In the genomic region with DNA sequence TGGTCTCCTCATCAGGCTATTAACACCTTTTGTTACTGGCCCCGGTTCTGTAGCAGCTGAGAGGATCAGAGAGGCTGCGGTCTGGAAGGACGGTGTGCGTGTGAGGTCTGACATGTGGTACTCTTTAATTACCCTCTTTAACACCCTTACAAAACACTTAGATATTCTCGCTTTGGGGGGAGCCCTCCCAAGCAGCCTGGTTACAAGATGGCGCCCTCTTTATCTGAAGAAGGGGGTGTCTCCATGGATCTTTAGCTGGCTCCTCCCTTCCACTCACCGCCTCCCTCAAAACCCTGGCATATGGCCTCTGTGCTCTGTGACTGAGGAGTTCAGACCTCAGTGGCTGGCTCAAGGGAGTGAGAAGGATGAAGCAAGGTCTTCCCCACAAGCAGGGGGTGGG, we compare ENCODE assay signal across 19 mouse cellular contexts.
DNase-seq lines count a peak whose midpoint lies in the region; ATAC-seq and TF ChIP-seq lines count a peak whose summit lies in the region.
"Had no signal": no experiment of that assay in that cellular context is flagged by ENCODE, and none has a peak within 500 bp of the region (broad histone marks: within the 10 kb centered on the region; RNA-seq: fewer than 3 reads in every experiment).

No protein-coding gene starts in this region.

- no peak overlapping the region for H3K4me3 ChIP-seq in hindbrain, embryonic 12.5 days
- no peak overlapping the region for H3K4me3 ChIP-seq in hindbrain, embryonic 14.5 days (replicated peaks; ENCODE audit: low read length)
- no peak overlapping the region for H3K4me3 ChIP-seq in neural tube, embryonic 15.5 days (replicated peaks)
- H3K4me3 ChIP-seq in limb, embryonic 11.5 days (ENCODE audit: low read depth, low read length), result no peak overlapping the region
- H3K4me3 ChIP-seq in lung, postnatal 0 days (ENCODE audit: low read depth, low read length), result no peak overlapping the region
- H3K4me3 ChIP-seq: gastrocnemius, adult 2 months; heart, embryonic 12.5 days had no signal

- H3K9me3 ChIP-seq in hindbrain, embryonic 12.5 days (replicated peaks), result no peaks in the 10 kb centered on the region
- H3K9me3 ChIP-seq in hindbrain, embryonic 14.5 days (ENCODE audit: control insufficient read depth, low read length), result no peaks in the 10 kb centered on the region
- H3K9me3 ChIP-seq in neural tube, embryonic 15.5 days (replicated peaks), result no peaks in the 10 kb centered on the region
- H3K9me3 ChIP-seq in limb, embryonic 11.5 days (ENCODE audit: control insufficient read depth, low read length), result no peaks in the 10 kb centered on the region
- H3K9me3 ChIP-seq in lung, postnatal 0 days (ENCODE audit: low read length), result no peaks in the 10 kb centered on the region
- H3K9me3 ChIP-seq: heart, embryonic 12.5 days had no signal

- 13% methylated on average over 7 of the region's 7 CpGs for WGBS in hindbrain, embryonic 12.5 days
- 25% methylated on average over 7 of the region's 7 CpGs for WGBS in hindbrain, embryonic 14.5 days
- 7% methylated on average over 7 of the region's 7 CpGs for WGBS in neural tube, embryonic 15.5 days
- 6% methylated on average over 7 of the region's 7 CpGs for WGBS in limb, embryonic 11.5 days
- WGBS in lung, postnatal 0 days, result 43% methylated on average over 7 of the region's 7 CpGs

- H3K4me2 ChIP-seq in hindbrain, embryonic 12.5 days (replicated peaks), result no peak overlapping the region
- no peak overlapping the region for H3K4me2 ChIP-seq in hindbrain, embryonic 14.5 days (replicated peaks)
- no peak overlapping the region for H3K4me2 ChIP-seq in neural tube, embryonic 15.5 days
- no peak overlapping the region for H3K4me2 ChIP-seq in limb, embryonic 11.5 days (ENCODE audit: low read depth, severe bottlenecking)
- no peak overlapping the region for H3K4me2 ChIP-seq in lung, postnatal 0 days (replicated peaks; ENCODE audit: low read depth, low read length)
- H3K4me2 ChIP-seq: heart, embryonic 12.5 days; lung, embryonic 14.5 days had no signal

- H3K4me1 ChIP-seq in hindbrain, embryonic 12.5 days, result peaks cover 22% of the 10 kb centered on the region
- H3K4me1 ChIP-seq in hindbrain, embryonic 14.5 days (replicated peaks; ENCODE audit: control insufficient read depth, insufficient read depth, low read length), result peaks cover 7% of the 10 kb centered on the region; the same call in 1 of the 2 replicates
- H3K4me1 ChIP-seq in neural tube, embryonic 15.5 days, result peaks cover 14% of the 10 kb centered on the region
- peaks cover 3% of the 10 kb centered on the region; the same call in 1 of the 2 replicates for H3K4me1 ChIP-seq in limb, embryonic 11.5 days (ENCODE audit: control insufficient read depth, insufficient read depth, low read length)
- no peaks in the 10 kb centered on the region for H3K4me1 ChIP-seq in lung, postnatal 0 days (ENCODE audit: insufficient read depth, low read depth, low read length)

- ATAC-seq in hindbrain, embryonic 12.5 days (ENCODE audit: low FRiP score), result peak; percentile 41; the same call in 1 of the 2 replicates
- ATAC-seq in hindbrain, embryonic 14.5 days (ENCODE audit: low FRiP score), result no peak
- ATAC-seq in neural tube, embryonic 15.5 days (ENCODE audit: low FRiP score), result no peak
- no peak for ATAC-seq in limb, embryonic 11.5 days (ENCODE audit: insufficient number of reproducible peaks, low FRiP score, low TSS enrichment, low read depth)
- ATAC-seq in lung, postnatal 0 days, result no peak

- DNase-seq in hindbrain, embryonic 14.5 days (ENCODE audit: low spot score), result no peak
- peak; percentile 42 for DNase-seq in neural tube, embryonic 10.5 days (ENCODE audit: extremely low spot score, low spot score)
- peak; percentile 44 for DNase-seq in limb, embryonic 11.5 days (ENCODE audit: low spot score)
- DNase-seq in c-Kit-positive CD71-positive TER-119-positive erythroid progenitor cells, embryonic 14.5 days (ENCODE audit: low spot score), result no peak
- DNase-seq in left cerebral cortex, adult 9 months (ENCODE audit: low spot score in 2 of 2), result no peak
- DNase-seq in lung, postnatal 0 days (ENCODE audit: low spot score), result no peak
- DNase-seq: adrenal gland, postnatal 10 days; cerebellum, adult 18-20 months; cerebellum, postnatal 36 days; gastrocnemius, adult 2 months; kidney, adult 2 months; kidney, postnatal 14 days; liver; lung, embryonic 14.5 days; thymus, postnatal 25 days had no signal

- no peaks in the 10 kb centered on the region for H3K36me3 ChIP-seq in hindbrain, embryonic 12.5 days
- no peaks in the 10 kb centered on the region for H3K36me3 ChIP-seq in hindbrain, embryonic 14.5 days (replicated peaks; ENCODE audit: control insufficient read depth, insufficient read depth)
- H3K36me3 ChIP-seq in neural tube, embryonic 15.5 days, result no peaks in the 10 kb centered on the region
- no peaks in the 10 kb centered on the region for H3K36me3 ChIP-seq in limb, embryonic 11.5 days (ENCODE audit: control insufficient read depth, insufficient read depth, low read length)
- no peaks in the 10 kb centered on the region for H3K36me3 ChIP-seq in lung, postnatal 0 days (ENCODE audit: insufficient read depth, low read length)
- H3K36me3 ChIP-seq: heart, embryonic 12.5 days had no signal

- no peak overlapping the region for H3K27ac ChIP-seq in hindbrain, embryonic 12.5 days
- H3K27ac ChIP-seq in hindbrain, embryonic 14.5 days, result no peak overlapping the region
- H3K27ac ChIP-seq in neural tube, embryonic 15.5 days (replicated peaks), result no peak overlapping the region
- no peak overlapping the region for H3K27ac ChIP-seq in limb, embryonic 11.5 days (replicated peaks; ENCODE audit: low read depth, low read length)
- no peak overlapping the region for H3K27ac ChIP-seq in lung, postnatal 0 days (ENCODE audit: low read length)
- H3K27ac ChIP-seq: gastrocnemius, adult 2 months; stomach, postnatal 0 days had no signal

- peaks cover 37% of the 10 kb centered on the region for H3K27me3 ChIP-seq in hindbrain, embryonic 12.5 days
- H3K27me3 ChIP-seq in hindbrain, embryonic 14.5 days (ENCODE audit: control insufficient read depth, insufficient read depth, low read length), result peaks cover 19% of the 10 kb centered on the region; the same call in 1 of the 2 replicates
- H3K27me3 ChIP-seq in neural tube, embryonic 15.5 days (replicated peaks), result peaks cover 54% of the 10 kb centered on the region
- peaks cover 45% of the 10 kb centered on the region for H3K27me3 ChIP-seq in limb, embryonic 11.5 days (ENCODE audit: control insufficient read depth, insufficient read depth, low read length)
- 0 out of 2 replicates have a peak, but pooled peaks cover 4% of the 10 kb centered on the region for H3K27me3 ChIP-seq in lung, postnatal 0 days (replicated peaks; ENCODE audit: insufficient read depth, low read length)

- no peak overlapping the region for H3K9ac ChIP-seq in hindbrain, embryonic 12.5 days
- no peak overlapping the region for H3K9ac ChIP-seq in hindbrain, embryonic 14.5 days
- H3K9ac ChIP-seq in neural tube, embryonic 15.5 days (replicated peaks), result no peak overlapping the region
- no peak overlapping the region for H3K9ac ChIP-seq in limb, embryonic 11.5 days (ENCODE audit: low read length)
- no peak overlapping the region for H3K9ac ChIP-seq in lung, postnatal 0 days (replicated peaks; ENCODE audit: low read depth)
- H3K9ac ChIP-seq: heart, embryonic 12.5 days; lung, embryonic 14.5 days had no signal

- no peak for TF ChIP-seq CTCF in lung, postnatal 0 days (IDR thresholded peaks at IDR 0.05)

- no peak for TF ChIP-seq EP300 in lung, postnatal 0 days (IDR thresholded peaks at IDR 0.05)

Comparison
In these comparisons a context has a peak if more than half of its experiments do, and no peak if none do; other contexts are left out.
1. DNase-seq: peak in neural tube, embryonic 10.5 days (single experiment) and limb, embryonic 11.5 days (single experiment); none in hindbrain, embryonic 14.5 days (single experiment), c-Kit-positive CD71-positive TER-119-positive erythroid progenitor cells, embryonic 14.5 days (single experiment), left cerebral cortex, adult 9 months (0 of 2) and lung, postnatal 0 days (single experiment).